Mouse (Mus musculus): ENCODE measurements around the gene Kcnk12. TPM values are rescaled to one million over a fixed set of nuclear protein-coding genes. Genes with fewer than 3 reads are reported as not detected.

Gene Kcnk12
- polyA plus RNA-seq, 1 experiment from 2014 or later: not detected

- no peaks in the 10 kb centered on the region for H3K36me3 ChIP-seq (ENCODE audit: inconsistent target)
- no peak overlapping the region for H3K27ac ChIP-seq
- H3K4me3 ChIP-seq (ENCODE audit: inconsistent target): no peak overlapping the region
- 89% methylated on average over 6 of the region's 6 CpGs for WGBS (ENCODE audit: missing documents)
- H3K79me2 ChIP-seq (ENCODE audit: inconsistent target): no peaks in the 10 kb centered on the region
Observed at GRCm38 (mm10) chr17:87766888-87767287, 30.9 kb downstream of the Kcnk12 start.

GRCm38 (mm10) chr17:87765031-87765430 lies 32.8 kb downstream of the Kcnk12 start:
- no peaks in the 10 kb centered on the region for H3K36me3 ChIP-seq (ENCODE audit: inconsistent target)
- WGBS (ENCODE audit: missing documents): 95% methylated on average over 11 of the region's 11 CpGs
- no peaks in the 10 kb centered on the region for H3K79me2 ChIP-seq (ENCODE audit: inconsistent target)
- H3K4me3 ChIP-seq (ENCODE audit: inconsistent target): no peak overlapping the region
- no peak overlapping the region for H3K27ac ChIP-seq

GRCm38 (mm10) chr17:87763146-87763545 lies 34.6 kb downstream of the Kcnk12 start:
- Histone ChIP-seq H3K79me2 (ENCODE audit: inconsistent target) (no peaks in the 10 kb centered on the region), H3K36me3 (ENCODE audit: inconsistent target) (no peaks in the 10 kb centered on the region), H3K4me3 (ENCODE audit: inconsistent target) (no peak overlapping the region), H3K27ac (no peak overlapping the region)
- WGBS (ENCODE audit: missing documents): 82% methylated on average over 7 of the region's 7 CpGs

GRCm38 (mm10) chr17:87760315-87760714 lies 37.5 kb downstream of the Kcnk12 start:
- WGBS (ENCODE audit: missing documents): 96% methylated on average over 4 of the region's 4 CpGs
- H3K27ac ChIP-seq: no peak overlapping the region
- H3K79me2 ChIP-seq (ENCODE audit: inconsistent target): no peaks in the 10 kb centered on the region
- no peaks in the 10 kb centered on the region for H3K36me3 ChIP-seq (ENCODE audit: inconsistent target)
- H3K4me3 ChIP-seq (ENCODE audit: inconsistent target): no peak overlapping the region

DNA sequence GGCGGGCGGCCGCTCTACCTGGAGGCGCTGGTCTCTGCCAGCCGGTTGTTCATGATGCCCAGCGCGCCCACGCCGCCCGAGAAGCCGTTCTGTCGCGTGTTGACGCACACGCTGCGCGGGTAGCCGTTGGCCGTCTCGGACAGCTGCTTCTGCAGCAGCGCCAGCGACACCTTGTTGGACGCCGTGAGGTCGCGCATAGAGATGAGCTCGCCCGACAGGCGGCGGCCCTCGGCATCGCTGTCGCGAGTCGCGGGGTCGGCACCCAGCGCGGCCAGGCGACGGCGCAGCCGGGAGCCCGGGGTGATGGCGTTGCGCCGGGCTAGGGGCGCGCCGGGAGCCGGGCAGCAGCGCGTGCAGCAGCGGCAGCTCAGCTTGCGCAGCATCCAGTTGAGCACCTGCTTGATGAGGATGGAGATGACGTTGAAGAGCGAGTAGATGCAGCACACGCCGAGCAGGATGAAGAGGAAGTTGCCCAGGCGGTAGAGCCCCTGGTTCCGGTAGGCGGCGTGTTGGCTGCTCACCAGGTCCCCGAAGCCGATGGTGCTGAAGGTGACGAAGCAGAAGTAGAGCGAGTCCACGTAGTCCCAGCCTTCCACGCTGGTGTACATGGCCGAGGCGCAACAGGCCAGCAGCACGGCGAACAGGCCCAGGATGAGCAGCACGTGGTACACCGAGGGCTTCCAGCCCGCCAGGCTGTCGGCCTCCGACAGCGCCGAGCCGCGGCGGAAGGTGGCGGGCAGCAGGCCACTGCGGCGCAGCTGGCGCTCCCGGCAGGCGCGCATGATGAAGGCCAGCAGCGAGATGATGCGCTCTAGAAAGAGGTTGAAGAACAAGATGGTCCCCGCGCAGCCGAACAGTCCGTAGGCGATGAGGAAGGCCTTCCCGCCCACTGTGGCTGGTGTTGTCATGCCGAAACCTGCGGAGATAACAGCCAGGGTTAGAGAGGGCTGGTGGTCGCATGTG lies 51.6 kb downstream of the Kcnk12 start:
- WGBS (ENCODE audit: missing documents): 49% methylated on average over 96 of the region's 101 CpGs
- Histone ChIP-seq H3K4me3 (ENCODE audit: inconsistent target) (no peak overlapping the region), H3K27ac (no peak overlapping the region), H3K36me3 (ENCODE audit: inconsistent target) (no peaks in the 10 kb centered on the region), H3K79me2 (ENCODE audit: inconsistent target) (no peaks in the 10 kb centered on the region)

DNA sequence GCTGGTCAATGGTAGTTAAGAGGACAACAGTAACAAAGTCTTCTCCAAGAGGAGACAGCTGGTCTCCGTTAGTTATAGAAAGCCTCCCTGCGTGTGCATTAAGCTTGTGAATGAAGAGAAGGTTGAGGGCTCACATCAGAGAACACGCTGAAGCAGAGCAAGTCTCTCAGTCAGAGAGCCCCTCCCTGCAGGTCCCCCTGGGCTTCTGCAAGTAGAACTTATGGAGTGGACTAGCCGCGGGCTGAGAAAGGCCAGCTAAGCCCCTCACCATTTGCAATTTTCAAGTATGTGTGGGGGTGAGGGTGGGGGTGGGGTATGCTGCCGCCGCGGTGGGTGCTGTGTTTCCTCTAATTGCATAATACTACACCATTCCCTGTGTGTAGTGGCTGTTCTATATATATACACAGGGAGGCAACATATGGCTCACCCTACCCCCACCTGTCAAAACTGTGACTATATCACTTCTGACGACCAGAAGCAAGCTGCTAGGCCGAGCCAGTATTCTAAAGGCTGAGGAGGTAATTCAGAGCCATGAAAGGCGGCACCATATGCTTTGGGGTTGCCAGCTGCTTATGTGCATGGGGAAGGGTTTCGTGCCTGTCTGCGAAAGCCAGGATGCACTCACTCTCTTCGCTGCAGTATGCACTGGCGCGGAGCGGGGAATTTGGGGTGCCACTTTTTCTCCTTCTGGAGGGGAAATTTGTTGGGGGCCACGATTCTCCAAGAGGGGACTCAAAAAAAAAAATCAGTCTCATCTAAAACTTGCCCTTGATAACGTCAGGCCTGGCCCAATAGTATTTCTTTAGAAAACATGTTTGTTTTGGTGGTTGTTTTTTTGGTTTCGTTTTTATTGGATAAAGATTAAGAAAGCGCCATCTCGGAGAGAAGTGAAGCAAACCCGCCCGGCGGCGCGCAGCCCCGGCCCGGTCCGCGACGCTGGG lies 52.5 kb downstream of the Kcnk12 start:
- Histone ChIP-seq H3K27ac (no peak overlapping the region), H3K36me3 (ENCODE audit: inconsistent target) (no peaks in the 10 kb centered on the region), H3K79me2 (ENCODE audit: inconsistent target) (no peaks in the 10 kb centered on the region), H3K4me3 (ENCODE audit: inconsistent target) (no peak overlapping the region)
- WGBS (ENCODE audit: missing documents): 79% methylated on average over 20 of the region's 32 CpGs

GRCm38 (mm10) chr17:87739835-87740234 lies 58.0 kb downstream of the Kcnk12 start:
- Histone ChIP-seq H3K36me3 (ENCODE audit: inconsistent target) (no peaks in the 10 kb centered on the region), H3K4me3 (ENCODE audit: inconsistent target) (no peak overlapping the region), H3K27ac (no peak overlapping the region), H3K79me2 (ENCODE audit: inconsistent target) (no peaks in the 10 kb centered on the region)
- 57% methylated on average over 1 of the region's 1 CpGs for WGBS (ENCODE audit: missing documents)

- Histone ChIP-seq H3K27ac (no peak overlapping the region), H3K79me2 (ENCODE audit: inconsistent target) (no peaks in the 10 kb centered on the region), H3K4me3 (ENCODE audit: inconsistent target) (no peak overlapping the region), H3K36me3 (ENCODE audit: inconsistent target) (no peaks in the 10 kb centered on the region)
- WGBS (ENCODE audit: missing documents): 91% methylated on average over 3 of the region's 3 CpGs
Observed at GRCm38 (mm10) chr17:87737144-87737543, 60.6 kb downstream of the Kcnk12 start.

DNA sequence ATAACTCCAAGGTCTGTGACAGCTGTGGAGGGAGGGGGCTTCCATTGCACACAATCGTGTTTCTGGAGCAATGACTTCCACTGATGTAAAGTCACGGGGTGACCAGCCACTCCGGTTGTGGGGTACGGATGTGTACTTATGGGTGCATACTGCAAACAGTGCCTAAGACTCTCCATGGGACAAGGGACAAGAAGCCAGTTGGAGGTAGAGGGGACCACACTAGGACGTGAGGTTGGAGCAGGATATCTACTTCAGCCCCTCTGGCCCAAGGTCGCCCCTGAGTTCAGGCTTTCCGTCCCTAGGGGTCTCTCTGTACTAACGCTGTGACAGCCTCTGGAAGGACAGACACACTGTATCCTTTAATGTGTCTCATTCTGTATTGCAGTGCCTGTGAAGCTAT lies 63.3 kb downstream of the Kcnk12 start:
- H3K79me2 ChIP-seq (ENCODE audit: inconsistent target): no peaks in the 10 kb centered on the region
- no peak overlapping the region for H3K4me3 ChIP-seq (ENCODE audit: inconsistent target)
- H3K36me3 ChIP-seq (ENCODE audit: inconsistent target): no peaks in the 10 kb centered on the region
- H3K27ac ChIP-seq: no peak overlapping the region
- 98% methylated on average over 8 of the region's 8 CpGs for WGBS (ENCODE audit: missing documents)

GRCm38 (mm10) chr17:87731962-87732361 lies 65.8 kb downstream of the Kcnk12 start:
- Histone ChIP-seq H3K79me2 (ENCODE audit: inconsistent target) (no peaks in the 10 kb centered on the region), H3K36me3 (ENCODE audit: inconsistent target) (no peaks in the 10 kb centered on the region), H3K27ac (no peak overlapping the region), H3K4me3 (ENCODE audit: inconsistent target) (no peak overlapping the region)
- WGBS (ENCODE audit: missing documents): 93% methylated on average over 4 of the region's 4 CpGs

DNA sequence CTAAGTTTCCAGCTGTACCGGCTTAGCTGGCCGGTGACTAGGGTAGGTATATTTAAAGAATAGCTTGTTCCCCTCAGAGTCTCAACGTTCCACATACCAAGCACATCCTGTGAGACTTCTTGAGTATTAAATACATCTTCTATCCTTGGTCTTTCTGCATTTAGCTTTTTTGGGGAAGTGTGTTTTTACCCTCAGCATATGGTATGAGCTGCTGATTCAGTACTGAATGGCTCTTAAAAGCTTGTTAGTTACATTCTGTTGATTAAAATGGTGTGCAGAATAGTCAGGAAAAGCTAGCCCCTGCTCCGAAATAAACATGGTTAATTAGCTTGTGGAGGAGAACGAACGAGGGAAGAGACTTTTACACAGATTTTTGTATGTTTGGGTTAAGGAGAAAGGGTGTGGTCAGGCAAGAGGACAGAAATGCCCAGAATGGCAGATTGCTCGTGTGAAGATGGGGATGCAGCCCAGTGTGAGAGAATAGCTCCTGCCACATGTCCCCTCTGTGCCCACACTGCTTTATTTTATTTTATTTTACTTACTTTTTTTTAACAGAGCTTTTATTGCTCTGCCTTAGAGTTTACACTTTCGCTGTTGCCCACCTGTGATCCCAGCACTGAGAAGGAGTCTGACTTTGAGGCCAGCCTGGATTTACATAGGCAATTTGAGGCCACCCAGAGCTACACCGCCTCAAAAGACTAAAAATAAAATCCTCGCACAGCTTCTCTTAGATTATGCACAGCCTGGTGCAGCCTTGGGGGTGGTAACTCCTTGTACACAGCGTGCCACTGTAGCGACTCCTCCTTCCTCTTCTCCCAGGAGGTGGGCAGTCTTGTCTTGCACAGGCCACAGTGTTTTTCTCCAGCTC lies 71.1 kb downstream of the Kcnk12 start:
- no peak overlapping the region for H3K4me3 ChIP-seq (ENCODE audit: inconsistent target)
- 94% methylated on average over 11 of the region's 12 CpGs for WGBS (ENCODE audit: missing documents)
- H3K79me2 ChIP-seq (ENCODE audit: inconsistent target): no peaks in the 10 kb centered on the region
- H3K27ac ChIP-seq: no peak overlapping the region
- 0 out of 2 replicates have a peak, but pooled peaks cover 9% of the 10 kb centered on the region for H3K36me3 ChIP-seq (ENCODE audit: inconsistent target)

GRCm38 (mm10) chr17:87724727-87725126 lies 73.1 kb downstream of the Kcnk12 start:
- WGBS (ENCODE audit: missing documents): 94% methylated on average over 7 of the region's 7 CpGs
- H3K36me3 ChIP-seq (ENCODE audit: inconsistent target): peaks cover 14% of the 10 kb centered on the region; the same call in 1 of the 2 replicates
- H3K79me2 ChIP-seq (ENCODE audit: inconsistent target): no peaks in the 10 kb centered on the region
- no peak overlapping the region for H3K4me3 ChIP-seq (ENCODE audit: inconsistent target)
- no peak overlapping the region for H3K27ac ChIP-seq

GRCm38 (mm10) chr17:87700101-87700500 lies 97.7 kb downstream of the Kcnk12 start:
- no peak overlapping the region for H3K27ac ChIP-seq
- H3K36me3 ChIP-seq (ENCODE audit: inconsistent target): no peaks in the 10 kb centered on the region
- no peak overlapping the region for H3K4me3 ChIP-seq (ENCODE audit: inconsistent target)
- WGBS (ENCODE audit: missing documents): 97% methylated on average over 8 of the region's 8 CpGs
- H3K79me2 ChIP-seq (ENCODE audit: inconsistent target): no peaks in the 10 kb centered on the region
